Mouse (Mus musculus) erythroblast, embryonic 14.5 days (primary cell): ENCODE data around the gene Elavl4.

Source experiments
- GATA1 ChIP-seq: IDR thresholded peaks from 2 replicates; pipeline ENCODE4 v1.6.1; 2012; ENCODE audit warnings: low read length, inconsistent platforms, mixed read lengths
- TAL1 ChIP-seq: IDR thresholded peaks from 3 replicates; pipeline ENCODE4 v1.6.1; 2012; ENCODE audit warnings: low read length, inconsistent platforms, mixed read lengths

GRCm38 (mm10) chr4:110250055-110250454, 101.7 kb downstream of the Elavl4 start:
- no peak for TF ChIP-seq TAL1
- TF ChIP-seq GATA1, result no peak
